In the genomic region with DNA sequence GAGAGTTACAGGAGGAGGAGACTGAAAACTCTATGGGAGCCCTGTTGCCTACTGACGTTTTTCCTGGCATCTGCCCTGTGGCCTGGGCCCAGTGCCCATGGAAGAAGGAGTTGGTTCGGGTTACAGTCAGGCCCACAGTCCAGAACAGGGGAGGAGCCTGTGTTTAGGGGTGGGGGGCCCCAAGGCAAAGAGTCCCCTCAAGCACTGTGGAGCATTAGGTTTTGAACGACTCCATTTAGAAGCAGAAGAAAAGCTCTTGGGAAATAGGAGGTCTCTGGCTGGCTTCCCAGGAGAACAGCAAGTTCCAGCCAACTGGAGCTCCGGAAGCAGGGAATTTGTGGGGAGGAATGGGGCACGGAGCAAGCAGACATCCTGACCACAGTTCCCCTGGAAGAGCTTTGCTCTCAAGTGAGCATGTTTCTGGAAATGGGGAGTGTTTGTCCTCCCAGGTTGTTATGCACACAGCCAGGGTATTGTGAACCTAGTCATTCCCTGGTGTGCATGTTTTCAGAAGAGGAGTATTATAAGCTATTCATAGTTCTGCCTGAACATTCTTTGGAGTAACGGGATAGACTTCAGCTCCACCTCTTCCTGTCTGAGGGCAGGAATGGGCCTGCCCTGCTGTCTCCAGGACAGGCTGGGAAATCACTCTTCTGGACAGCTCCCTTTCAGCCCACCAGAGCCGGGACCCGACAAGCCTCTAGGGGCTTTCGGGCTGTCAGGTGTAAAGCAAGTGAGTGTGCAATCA, we compare ENCODE assay signal across 8 mouse cellular contexts. TPM values are rescaled to one million over a fixed set of nuclear protein-coding genes. Genes with fewer than 3 reads are reported as not detected.
DNase-seq lines count a peak whose midpoint lies in the region; ATAC-seq and TF ChIP-seq lines count a peak whose summit lies in the region.

No protein-coding gene starts in this region.

- WGBS in intestine, embryonic 14.5 days, result 16% methylated on average over 9 of the region's 9 CpGs
- WGBS in midbrain, embryonic 14.5 days, result 20% methylated on average over 9 of the region's 9 CpGs

- TF ChIP-seq CTCF in left cerebral cortex, adult 2 months (IDR thresholded peaks at IDR 0.05), result no peak

- peak; percentile 61 for ATAC-seq in intestine, embryonic 14.5 days (replicated peaks; ENCODE audit: low FRiP score, low TSS enrichment, low read depth)
- ATAC-seq in midbrain, embryonic 14.5 days (ENCODE audit: low FRiP score, low TSS enrichment), result peak; percentile 70

- intact Hi-C loops in gastrocnemius, postnatal 36 days (cut with DNase I), result no loop called here
- intact Hi-C loops in left cerebral cortex, adult 2 months (cut with DNase I), result loop anchor here (2.0 kb wide), 2 partner anchors 28 to 56 kb away; a partner anchor contains a TSS

- H3K4me2 ChIP-seq in intestine, embryonic 14.5 days (ENCODE audit: low read length), result peak overlapping the region; percentile 30
- no peak overlapping the region for H3K4me2 ChIP-seq in midbrain, embryonic 14.5 days (ENCODE audit: low read length)

- peak overlapping the region; percentile 85 for H3K27ac ChIP-seq in intestine, embryonic 14.5 days (ENCODE audit: low read depth)
- peak overlapping the region; percentile 81 for H3K27ac ChIP-seq in left cerebral cortex, adult 2 months
- H3K27ac ChIP-seq in midbrain, embryonic 14.5 days (replicated peaks; ENCODE audit: low read depth, low read length), result 0 out of 2 replicates have a peak overlapping the region, but pooled peaks have one; percentile 21

- no peak overlapping the region for H3K9ac ChIP-seq in intestine, embryonic 14.5 days (ENCODE audit: low read length)
- H3K9ac ChIP-seq in midbrain, embryonic 14.5 days (replicated peaks; ENCODE audit: low read length), result no peak overlapping the region

- H3K9me3 ChIP-seq in intestine, embryonic 14.5 days (ENCODE audit: control insufficient read depth, low read length), result no peaks in the 10 kb centered on the region
- no peaks in the 10 kb centered on the region for H3K9me3 ChIP-seq in midbrain, embryonic 14.5 days (ENCODE audit: control insufficient read depth, low read length)

- peaks cover 16% of the 10 kb centered on the region; the same call in 1 of the 2 replicates for H3K4me1 ChIP-seq in intestine, embryonic 14.5 days (replicated peaks; ENCODE audit: control insufficient read depth, insufficient read depth, low read length)
- peaks cover 17% of the 10 kb centered on the region for H3K4me1 ChIP-seq in midbrain, embryonic 14.5 days (ENCODE audit: control insufficient read depth, insufficient read depth, low read length)

- no peaks in the 10 kb centered on the region for H3K27me3 ChIP-seq in intestine, embryonic 14.5 days (replicated peaks; ENCODE audit: control insufficient read depth, insufficient read depth, low read length)
- H3K27me3 ChIP-seq in midbrain, embryonic 14.5 days (ENCODE audit: control insufficient read depth, insufficient read depth, low read length), result no peaks in the 10 kb centered on the region

- no peak overlapping the region for H3K4me3 ChIP-seq in intestine, embryonic 14.5 days (ENCODE audit: low read depth, low read length)
- H3K4me3 ChIP-seq in left cerebral cortex, adult 2 months, result peak overlapping the region; percentile 18; the same call in 1 of the 2 replicates
- H3K4me3 ChIP-seq in midbrain, embryonic 14.5 days (replicated peaks; ENCODE audit: low read depth, low read length), result no peak overlapping the region

- peak; percentile 69 to 80 for DNase-seq in adrenal gland, postnatal 36 days
- peak; percentile 30 for DNase-seq in embryo, embryonic 11.5 days (ENCODE audit: low read depth, low spot score)
- DNase-seq in gastrocnemius, postnatal 36 days, result peak; percentile 82 to 85
- DNase-seq in intestine, embryonic 14.5 days (ENCODE audit: low spot score), result peak; percentile 70
- DNase-seq in left cerebral cortex, adult 2 months (ENCODE audit: extremely low spot score in 1 of 2, low spot score in 2 of 2), result peak; percentile 64 to 75
- DNase-seq in midbrain, embryonic 14.5 days, result peak; percentile 67
- DNase-seq in telencephalon, adult 2 months (ENCODE audit: low read depth, low spot score), result peak; percentile 58
- DNase-seq in thymus, postnatal 10 days (ENCODE audit: low spot score in 2 of 2), result no peak

- no peaks in the 10 kb centered on the region for H3K36me3 ChIP-seq in intestine, embryonic 14.5 days (ENCODE audit: control insufficient read depth, insufficient read depth, low read length)
- H3K36me3 ChIP-seq in midbrain, embryonic 14.5 days (ENCODE audit: control insufficient read depth, insufficient read depth, low read length), result no peaks in the 10 kb centered on the region

RNA-seq across cellular contexts. Expression of a gene that starts 28.2 kb away (rescaled TPM):
- 10 to 100 TPM; 24.3 to 36.9 TPM for total RNA-seq in adrenal gland, postnatal 36 days (2021)
- 10 to 100 TPM; 67.3 to 74.4 TPM for total RNA-seq in gastrocnemius, postnatal 36 days (2021)
- 33.4 and 39.4 TPM in 2 replicates for polyA plus RNA-seq in intestine, embryonic 14.5 days (2014; fragmentation: Nextera tagmentation; extraction: Ambion mirVana)
- 10 to 100 TPM; 80.7 to 86.3 TPM for total RNA-seq in left cerebral cortex, adult 2 months (2021)
- polyA plus RNA-seq in midbrain, embryonic 14.5 days (2014; fragmentation: Nextera tagmentation; extraction: Ambion mirVana), result 62.9 and 72.9 TPM in 2 replicates

Comparison
In these comparisons a context has a peak if more than half of its experiments do, and no peak if none do; other contexts are left out.
1. DNase-seq: peak in adrenal gland, postnatal 36 days (2 of 2), embryo, embryonic 11.5 days (single experiment), gastrocnemius, postnatal 36 days (2 of 2), intestine, embryonic 14.5 days (single experiment), left cerebral cortex, adult 2 months (2 of 2), midbrain, embryonic 14.5 days (single experiment) and telencephalon, adult 2 months (single experiment); none in thymus, postnatal 10 days (0 of 2).
2. H3K27ac ChIP-seq: peak in every context shown above with its lines; median percentile 85 in intestine, embryonic 14.5 days; 81 in left cerebral cortex, adult 2 months; 21 in midbrain, embryonic 14.5 days.